Mouse (Mus musculus): ENCODE measurements around the gene Cog4. TPM values are rescaled to one million over a fixed set of nuclear protein-coding genes. Genes with fewer than 3 reads are reported as not detected.

The Cog4 gene
- polyA plus RNA-seq, 1 experiment from 2014 or later = 76.2 TPM

DNA sequence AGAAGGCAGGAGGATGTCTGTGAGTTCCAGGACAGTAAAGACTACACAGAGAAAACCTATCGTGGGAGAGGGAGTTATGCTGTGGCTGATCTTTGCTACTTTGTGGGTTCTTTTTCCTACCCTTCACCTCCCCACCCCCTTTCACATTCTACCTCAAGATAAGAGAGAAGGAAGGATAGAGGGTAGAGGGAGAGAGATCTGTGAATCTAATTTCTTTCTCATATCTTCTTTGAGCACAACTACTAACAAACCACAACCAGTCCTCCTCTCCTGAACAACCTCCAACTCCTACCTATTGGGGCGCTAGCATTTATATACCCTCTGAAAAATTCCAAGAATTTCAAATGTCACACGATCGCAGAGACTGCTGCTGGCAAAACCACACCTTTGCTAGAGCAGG lies 31.5 kb downstream of the Cog4 start:
- Histone ChIP-seq H3K36me3 (peaks cover 94% of the 10 kb centered on the region), H3K27me3 (no peaks in the 10 kb centered on the region), H3K4me1 (replicated peaks) (no peaks in the 10 kb centered on the region), H3K9me3 (no peaks in the 10 kb centered on the region), H3K4me3 (replicated peaks) (no peak overlapping the region), H3K4me2 (replicated peaks) (no peak overlapping the region), H3K9ac (replicated peaks) (no peak overlapping the region), H3K27ac (no peak overlapping the region)
- no peak for ATAC-seq
- 91% methylated on average over 4 of the region's 4 CpGs for WGBS

DNA sequence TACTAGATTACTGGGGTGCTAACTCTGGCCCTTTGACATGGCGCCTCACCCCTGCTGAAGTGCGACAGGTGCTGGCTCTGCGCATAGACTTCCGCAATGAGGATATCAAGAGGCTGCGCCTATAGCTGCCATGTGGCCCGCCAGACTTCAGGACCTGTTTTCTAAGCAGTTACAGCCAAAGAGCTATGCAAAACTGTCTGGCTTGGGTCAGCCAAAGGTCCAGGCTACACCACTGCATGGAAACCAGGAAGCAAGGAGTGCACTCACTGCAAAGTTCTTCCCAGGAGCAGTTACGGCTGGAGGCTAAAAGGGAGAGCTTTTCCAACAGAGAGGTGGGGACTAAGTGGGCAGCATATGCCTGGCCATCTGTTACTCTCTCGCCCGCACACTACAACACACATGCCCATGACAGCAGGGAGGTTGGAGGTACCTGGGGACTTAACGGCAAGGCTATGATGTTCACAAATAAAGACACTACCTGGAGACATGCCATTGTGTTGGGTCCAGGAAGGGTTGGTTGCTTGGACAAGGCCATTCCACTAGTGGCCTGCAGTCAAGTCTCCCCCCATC lies 35.4 kb downstream of the Cog4 start:
- ATAC-seq = no peak
- 96% methylated on average over 10 of the region's 10 CpGs for WGBS
- H3K27ac ChIP-seq = no peak overlapping the region
- H3K36me3 ChIP-seq = peaks cover 96% of the 10 kb centered on the region
- H3K9me3 ChIP-seq = no peaks in the 10 kb centered on the region
- no peak overlapping the region for H3K4me3 ChIP-seq (replicated peaks)
- no peak overlapping the region for H3K9ac ChIP-seq (replicated peaks)
- no peaks in the 10 kb centered on the region for H3K4me1 ChIP-seq (replicated peaks)
- no peak overlapping the region for H3K4me2 ChIP-seq (replicated peaks)
- no peaks in the 10 kb centered on the region for H3K27me3 ChIP-seq

DNA sequence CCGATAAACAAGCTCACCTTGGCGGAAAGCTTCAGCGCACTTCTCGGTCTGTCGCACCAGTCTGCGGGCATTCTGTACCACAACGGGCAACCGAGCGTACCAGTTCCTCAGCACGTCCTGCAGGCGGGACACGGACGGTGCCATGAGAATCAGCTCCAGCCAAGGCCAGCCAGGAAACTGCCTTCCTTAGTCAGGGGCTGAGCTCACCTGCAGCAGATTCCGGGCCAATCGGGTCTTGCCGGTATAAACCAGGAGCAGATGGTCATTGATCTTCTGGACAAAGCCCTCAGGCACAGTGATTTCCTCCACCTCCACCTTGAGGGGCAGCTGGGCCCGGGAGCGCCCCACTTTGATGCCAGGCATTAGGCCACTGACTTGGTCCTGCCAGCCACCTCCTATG lies 37.4 kb downstream of the Cog4 start:
- Histone ChIP-seq H3K36me3 (peaks cover 95% of the 10 kb centered on the region), H3K27me3 (no peaks in the 10 kb centered on the region), H3K4me3 (replicated peaks) (no peak overlapping the region), H3K9ac (replicated peaks) (no peak overlapping the region), H3K9me3 (no peaks in the 10 kb centered on the region), H3K4me1 (replicated peaks) (no peaks in the 10 kb centered on the region), H3K4me2 (replicated peaks) (no peak overlapping the region), H3K27ac (no peak overlapping the region)
- 94% methylated on average over 18 of the region's 18 CpGs for WGBS
- ATAC-seq = no peak

DNA sequence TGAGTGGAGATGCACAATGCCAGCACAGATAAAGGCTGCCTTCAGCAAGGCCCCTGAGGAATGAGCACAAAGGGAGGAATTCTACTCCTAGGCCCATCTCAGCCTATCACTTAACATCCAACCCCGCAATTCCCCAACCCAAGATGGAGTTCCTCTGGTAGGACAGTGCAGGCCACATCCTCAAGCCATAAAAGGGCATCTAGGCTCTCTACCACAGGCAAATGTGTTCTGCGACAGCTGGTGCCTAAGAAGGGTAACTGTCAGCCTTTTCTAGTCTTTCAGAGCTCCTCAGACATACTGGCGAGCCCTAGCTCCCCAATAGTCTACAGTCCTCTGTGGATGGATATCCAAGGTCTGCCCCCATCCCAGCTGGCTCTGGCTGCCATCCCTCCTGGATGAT lies 40.2 kb downstream of the Cog4 start:
- Histone ChIP-seq H3K27me3 (no peaks in the 10 kb centered on the region), H3K4me3 (replicated peaks) (no peak overlapping the region), H3K9me3 (no peaks in the 10 kb centered on the region), H3K4me2 (replicated peaks) (no peak overlapping the region), H3K36me3 (peaks cover 80% of the 10 kb centered on the region), H3K4me1 (replicated peaks) (no peaks in the 10 kb centered on the region), H3K27ac (no peak overlapping the region), H3K9ac (replicated peaks) (no peak overlapping the region)
- ATAC-seq = no peak
- 90% methylated on average over 3 of the region's 3 CpGs for WGBS

DNA sequence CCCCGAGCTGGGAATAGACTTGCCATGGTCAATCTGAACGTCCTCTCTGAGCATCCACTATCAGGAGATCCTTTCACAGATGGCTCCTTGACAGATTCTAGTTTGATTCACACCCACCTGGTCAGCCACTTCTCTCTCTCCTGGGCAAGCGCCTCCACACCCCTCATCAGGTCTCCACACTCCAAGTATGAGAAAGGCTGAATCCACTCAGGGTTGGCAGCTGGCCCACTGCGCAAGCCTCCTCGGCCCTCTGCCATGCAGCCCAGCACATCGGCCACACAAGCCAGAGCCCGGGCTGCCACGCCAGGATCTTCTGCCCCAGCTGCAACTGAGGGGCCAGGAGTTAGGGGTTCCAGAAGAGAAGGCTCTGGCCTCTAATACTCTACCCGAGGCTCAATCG lies 41.2 kb downstream of the Cog4 start:
- no peak overlapping the region for H3K9ac ChIP-seq (replicated peaks)
- ATAC-seq = no peak
- 92% methylated on average over 10 of the region's 10 CpGs for WGBS
- no peaks in the 10 kb centered on the region for H3K4me1 ChIP-seq (replicated peaks)
- no peak overlapping the region for H3K27ac ChIP-seq
- no peak overlapping the region for H3K4me3 ChIP-seq (replicated peaks)
- H3K27me3 ChIP-seq = no peaks in the 10 kb centered on the region
- H3K9me3 ChIP-seq = no peaks in the 10 kb centered on the region
- H3K36me3 ChIP-seq = peaks cover 73% of the 10 kb centered on the region
- H3K4me2 ChIP-seq (replicated peaks) = no peak overlapping the region

DNA sequence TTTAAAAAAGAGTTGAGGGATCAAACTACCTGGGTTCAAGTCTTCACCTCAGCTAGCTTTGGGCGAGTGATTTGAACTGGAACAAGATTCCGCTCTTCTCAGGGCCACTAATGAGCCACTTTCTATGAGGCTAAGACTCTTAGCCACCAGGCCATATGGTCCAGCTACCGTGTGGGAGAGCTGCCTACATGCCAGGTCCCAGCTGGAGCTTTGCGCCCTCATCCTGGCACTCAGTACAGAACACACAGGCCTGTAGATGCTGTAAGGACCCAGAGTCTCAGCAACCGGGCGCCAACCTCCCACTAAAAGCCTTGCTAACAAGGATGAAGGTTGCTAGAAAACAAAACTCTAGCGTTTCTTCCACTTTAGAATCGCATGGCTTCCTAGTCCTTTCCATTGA lies 42.0 kb downstream of the Cog4 start:
- Histone ChIP-seq H3K4me2 (replicated peaks) (no peak overlapping the region), H3K9me3 (no peaks in the 10 kb centered on the region), H3K4me3 (replicated peaks) (no peak overlapping the region), H3K27me3 (no peaks in the 10 kb centered on the region), H3K27ac (no peak overlapping the region), H3K36me3 (peaks cover 72% of the 10 kb centered on the region), H3K9ac (replicated peaks) (no peak overlapping the region), H3K4me1 (replicated peaks) (no peaks in the 10 kb centered on the region)
- WGBS = 96% methylated on average over 8 of the region's 8 CpGs
- ATAC-seq = no peak

DNA sequence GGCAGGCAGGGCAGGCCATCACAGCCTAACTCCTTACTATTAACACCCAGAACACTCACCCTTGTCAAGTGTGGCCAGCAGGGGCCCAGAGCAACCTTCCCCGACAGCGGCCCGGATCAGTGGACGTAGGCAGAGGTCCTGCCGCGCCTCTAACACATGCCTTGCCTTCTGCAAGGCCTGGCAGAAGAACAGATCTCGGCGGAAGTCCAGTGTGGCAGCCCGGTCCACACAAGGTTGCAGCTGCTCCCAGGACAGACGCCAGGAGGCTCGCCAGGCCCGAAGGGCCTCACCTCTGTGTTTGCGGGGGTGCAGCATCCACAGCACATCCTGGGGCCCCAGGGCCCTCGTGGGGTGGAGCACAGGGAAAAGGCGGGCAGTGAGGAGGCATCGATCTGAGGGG lies 42.5 kb downstream of the Cog4 start:
- H3K4me1 ChIP-seq (replicated peaks) = no peaks in the 10 kb centered on the region
- H3K4me2 ChIP-seq (replicated peaks) = no peak overlapping the region
- no peak overlapping the region for H3K9ac ChIP-seq (replicated peaks)
- H3K9me3 ChIP-seq = no peaks in the 10 kb centered on the region
- H3K36me3 ChIP-seq = peaks cover 68% of the 10 kb centered on the region
- H3K27me3 ChIP-seq = no peaks in the 10 kb centered on the region
- no peak overlapping the region for H3K4me3 ChIP-seq (replicated peaks)
- WGBS = 88% methylated on average over 16 of the region's 16 CpGs
- no peak overlapping the region for H3K27ac ChIP-seq
- no peak for ATAC-seq

DNA sequence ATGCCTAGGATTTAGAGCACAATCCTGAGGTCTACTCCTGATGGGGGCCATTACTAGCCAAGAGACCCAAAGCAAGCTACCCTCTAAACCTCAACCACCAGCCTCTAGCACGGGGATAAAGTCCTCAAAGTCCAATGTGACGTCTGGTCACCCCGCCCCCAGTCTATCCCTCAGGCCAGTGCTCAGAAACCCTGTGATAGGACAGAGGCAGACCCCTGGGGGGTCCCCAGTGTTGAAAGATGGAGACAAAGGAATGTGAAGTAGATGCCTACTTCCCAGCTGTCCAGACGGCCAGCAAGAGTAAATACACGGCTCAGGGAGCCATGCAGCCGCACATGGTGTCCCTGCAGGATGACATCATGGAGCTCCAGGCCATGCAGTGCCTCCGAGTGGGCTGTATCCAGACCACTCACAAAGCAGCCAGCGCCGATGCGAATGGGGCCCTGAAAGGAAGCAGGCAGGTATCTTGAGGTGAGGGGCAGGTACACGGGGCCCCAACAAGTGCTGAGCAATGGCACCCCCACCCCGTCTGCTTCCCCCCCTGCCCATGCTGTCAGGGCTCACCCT lies 43.6 kb downstream of the Cog4 start:
- no peak for ATAC-seq
- no peaks in the 10 kb centered on the region for H3K9me3 ChIP-seq
- H3K27me3 ChIP-seq = no peaks in the 10 kb centered on the region
- no peak overlapping the region for H3K9ac ChIP-seq (replicated peaks)
- H3K36me3 ChIP-seq = peaks cover 67% of the 10 kb centered on the region
- WGBS = 75% methylated on average over 12 of the region's 12 CpGs
- H3K27ac ChIP-seq = no peak overlapping the region
- no peaks in the 10 kb centered on the region for H3K4me1 ChIP-seq (replicated peaks)
- H3K4me3 ChIP-seq (replicated peaks) = no peak overlapping the region
- H3K4me2 ChIP-seq (replicated peaks) = no peak overlapping the region

DNA sequence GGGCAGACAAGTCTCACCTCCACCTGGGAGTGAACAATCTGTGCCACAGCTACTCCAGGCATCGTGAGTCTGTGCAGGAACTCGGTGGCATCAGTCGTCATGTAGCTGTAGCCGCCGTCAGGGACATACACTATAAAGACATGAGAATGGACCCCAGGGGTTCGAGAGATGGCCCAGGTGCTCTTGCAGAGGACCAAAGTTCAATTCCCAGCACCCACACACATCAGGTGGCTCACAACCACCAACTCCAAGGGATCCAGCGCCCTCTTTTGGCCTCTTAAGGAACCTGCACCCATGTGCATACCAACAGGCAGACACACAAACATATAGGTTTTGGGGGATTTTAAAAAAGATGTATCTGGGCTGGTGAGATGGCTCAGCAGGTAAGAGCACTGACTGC lies 45.6 kb downstream of the Cog4 start:
- no peaks in the 10 kb centered on the region for H3K4me1 ChIP-seq (replicated peaks)
- no peak for ATAC-seq
- H3K4me2 ChIP-seq (replicated peaks) = no peak overlapping the region
- H3K27me3 ChIP-seq = no peaks in the 10 kb centered on the region
- H3K36me3 ChIP-seq = peaks cover 49% of the 10 kb centered on the region
- H3K9me3 ChIP-seq = no peaks in the 10 kb centered on the region
- H3K27ac ChIP-seq = no peak overlapping the region
- H3K9ac ChIP-seq (replicated peaks) = no peak overlapping the region
- no peak overlapping the region for H3K4me3 ChIP-seq (replicated peaks)
- 88% methylated on average over 7 of the region's 7 CpGs for WGBS

DNA sequence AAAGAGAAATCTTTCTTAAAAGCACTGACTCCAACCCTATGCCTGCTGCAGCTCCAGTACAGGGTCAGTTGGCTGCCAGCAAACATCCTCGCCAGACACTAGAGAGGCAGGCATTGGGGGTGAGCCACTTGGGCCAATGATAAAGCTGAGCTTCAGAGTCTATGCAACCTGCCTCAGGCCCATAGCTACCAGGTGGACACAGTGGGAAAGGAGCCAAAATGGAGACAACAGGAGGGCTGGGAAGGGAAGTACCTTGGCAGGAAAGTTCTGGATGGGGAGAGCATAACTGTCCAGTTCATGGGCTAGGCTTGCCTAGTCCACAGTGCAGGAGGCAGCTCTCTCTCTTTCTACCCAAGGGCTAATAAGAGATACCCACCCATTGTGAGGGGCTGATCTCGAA lies 46.5 kb downstream of the Cog4 start:
- Histone ChIP-seq H3K9me3 (no peaks in the 10 kb centered on the region), H3K4me3 (replicated peaks) (no peak overlapping the region), H3K4me1 (replicated peaks) (no peaks in the 10 kb centered on the region), H3K36me3 (peaks cover 40% of the 10 kb centered on the region), H3K27ac (no peak overlapping the region), H3K9ac (replicated peaks) (no peak overlapping the region), H3K4me2 (replicated peaks) (no peak overlapping the region), H3K27me3 (no peaks in the 10 kb centered on the region)
- ATAC-seq = no peak
- WGBS = 95% methylated on average over 2 of the region's 2 CpGs

DNA sequence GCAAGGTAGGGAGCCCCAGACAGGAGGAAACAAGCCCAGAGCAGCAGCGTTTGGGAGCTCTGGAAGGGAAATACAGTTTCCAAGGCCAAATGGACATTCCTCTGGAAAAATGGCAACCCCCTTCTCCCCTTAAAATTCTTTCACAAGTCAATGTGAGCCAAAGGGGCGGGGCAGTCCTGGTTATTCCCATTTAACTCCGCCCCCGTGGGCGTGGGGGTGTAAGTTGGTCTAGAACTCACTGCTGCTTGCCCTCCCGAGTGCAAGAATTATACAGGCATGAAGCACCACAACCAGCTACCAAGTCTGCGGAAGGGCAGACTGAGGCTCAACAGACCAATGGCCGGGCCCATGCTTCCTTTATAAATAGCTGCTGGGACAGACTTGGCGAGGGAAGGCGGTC lies 48.5 kb downstream of the Cog4 start:
- Histone ChIP-seq H3K4me3 (replicated peaks) (no peak overlapping the region), H3K27ac (no peak overlapping the region), H3K27me3 (no peaks in the 10 kb centered on the region), H3K36me3 (peaks cover 39% of the 10 kb centered on the region), H3K4me2 (replicated peaks) (no peak overlapping the region), H3K9me3 (no peaks in the 10 kb centered on the region), H3K4me1 (replicated peaks) (no peaks in the 10 kb centered on the region), H3K9ac (replicated peaks) (no peak overlapping the region)
- no peak for ATAC-seq
- WGBS = 89% methylated on average over 10 of the region's 10 CpGs

DNA sequence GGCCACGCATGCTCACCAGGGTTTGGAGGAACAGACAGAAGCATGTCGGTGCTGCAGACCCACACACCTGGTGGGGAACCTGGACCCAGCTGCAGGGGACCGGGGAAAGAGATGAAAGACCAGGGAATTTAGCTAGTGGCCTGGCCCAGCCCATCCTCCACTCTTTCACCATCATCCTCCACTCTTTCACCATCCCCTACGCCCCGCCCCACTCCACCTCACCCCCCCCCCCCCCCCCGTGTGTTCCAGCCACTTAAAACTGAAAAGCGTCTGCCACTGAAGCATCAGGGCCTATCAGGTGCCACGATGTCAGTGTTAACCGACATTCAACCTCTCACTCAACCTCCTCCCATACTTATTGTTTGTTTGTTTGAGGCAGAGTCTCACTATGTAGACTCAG lies 48.9 kb downstream of the Cog4 start:
- H3K27me3 ChIP-seq = no peaks in the 10 kb centered on the region
- no peak overlapping the region for H3K4me2 ChIP-seq (replicated peaks)
- 77% methylated on average over 9 of the region's 9 CpGs for WGBS
- no peak overlapping the region for H3K4me3 ChIP-seq (replicated peaks)
- H3K36me3 ChIP-seq = peaks cover 35% of the 10 kb centered on the region
- H3K9me3 ChIP-seq = no peaks in the 10 kb centered on the region
- H3K9ac ChIP-seq (replicated peaks) = no peak overlapping the region
- no peak overlapping the region for H3K27ac ChIP-seq
- no peak for ATAC-seq
- H3K4me1 ChIP-seq (replicated peaks) = no peaks in the 10 kb centered on the region

DNA sequence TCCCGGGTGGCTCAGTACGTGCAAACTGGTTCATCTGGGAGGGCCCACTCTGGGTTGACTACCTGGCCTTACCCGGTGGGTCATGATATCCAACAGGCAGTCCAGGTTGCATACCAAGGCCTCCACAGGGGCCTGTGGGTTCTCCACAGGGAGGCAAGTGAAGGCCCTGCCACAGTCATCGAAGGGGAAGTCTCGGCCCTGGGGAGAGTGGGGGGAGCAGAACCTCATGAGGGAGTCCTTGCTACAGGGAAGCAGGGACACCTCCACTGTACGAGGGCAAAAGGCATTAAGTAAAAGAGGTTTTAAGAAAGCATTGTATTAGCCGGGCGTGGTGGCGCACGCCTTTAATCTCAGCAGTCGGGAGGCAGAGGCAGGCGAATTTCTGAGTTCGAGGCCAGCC lies 49.4 kb downstream of the Cog4 start:
- WGBS = 95% methylated on average over 13 of the region's 13 CpGs
- Histone ChIP-seq H3K9me3 (no peaks in the 10 kb centered on the region), H3K4me2 (replicated peaks) (no peak overlapping the region), H3K27me3 (no peaks in the 10 kb centered on the region), H3K9ac (replicated peaks) (no peak overlapping the region), H3K4me3 (replicated peaks) (no peak overlapping the region), H3K27ac (no peak overlapping the region), H3K36me3 (peaks cover 34% of the 10 kb centered on the region), H3K4me1 (replicated peaks) (no peaks in the 10 kb centered on the region)
- ATAC-seq = no peak

Data from midbrain, embryonic 13.5 days (tissue).